Mouse (Mus musculus): Measurements from ENCODE around the gene BB287469. TPM values are rescaled to one million over a fixed set of nuclear protein-coding genes. Genes with fewer than 3 reads are reported as not detected.
"Not testable (repeated sequence)": the region's sequence is repeated elsewhere in the genome, so short reads cannot be mapped to it uniquely, and the experiment has no call there.

BB287469 gene
- polyA plus RNA-seq, 1 experiment from 2014 or later, result not detected

DNA sequence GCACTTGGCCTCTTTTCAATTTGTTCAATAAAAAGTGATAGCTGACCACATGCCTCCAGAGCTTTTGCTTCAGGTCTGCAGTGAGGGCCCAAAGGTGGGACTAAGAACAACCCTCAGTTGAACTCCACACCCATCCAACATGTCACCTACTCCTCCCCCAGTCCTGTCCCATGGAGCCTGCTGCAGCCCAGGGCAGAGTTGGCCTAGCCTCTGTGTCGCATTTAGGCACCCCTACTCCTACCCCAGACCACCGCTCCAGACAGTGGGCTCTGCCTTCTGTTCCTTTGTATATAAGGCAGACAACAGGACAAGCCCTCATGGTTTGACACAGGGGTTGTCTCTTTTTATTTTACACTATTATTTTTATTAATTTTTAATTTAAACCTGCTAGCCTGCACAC lies 47.7 kb downstream of the BB287469 start:
- H3K27ac ChIP-seq (ENCODE audit: low read depth, low read length); H3K4me3 ChIP-seq (ENCODE audit: low read depth, low read length); H3K4me2 ChIP-seq (replicated peaks; ENCODE audit: low read depth, low read length); ATAC-seq (ENCODE audit: low FRiP score); H3K36me3 ChIP-seq (ENCODE audit: control insufficient read depth, insufficient read depth, low read length); H3K9me3 ChIP-seq (ENCODE audit: control insufficient read depth, low read length); H3K27me3 ChIP-seq (ENCODE audit: control insufficient read depth, insufficient read depth, low read length); H3K4me1 ChIP-seq (replicated peaks; ENCODE audit: control insufficient read depth, insufficient read depth, low read length); DNase-seq (ENCODE audit: low spot score); H3K9ac ChIP-seq (ENCODE audit: low read depth, low read length): not testable (repeated sequence)
- 86% methylated on average over 2 of the region's 2 CpGs for WGBS

Other genes starting within 250 kb of the BB287469 start
- gene Oog1, start 213.9 kb upstream of the BB287469 start, polyA plus RNA-seq (2014; fragmentation: Nextera tagmentation; extraction: Ambion mirVana), result not detected in 2 replicates
- not detected in 2 replicates for gene Gm4027, start 197.7 kb upstream of the BB287469 start, polyA plus RNA-seq (2014; fragmentation: Nextera tagmentation; extraction: Ambion mirVana)
- gene Gm16381, start 172.0 kb upstream of the BB287469 start, polyA plus RNA-seq (2014; fragmentation: Nextera tagmentation; extraction: Ambion mirVana), result not detected in 2 replicates
- gene Gm21319, start 40.8 kb upstream of the BB287469 start, polyA plus RNA-seq (2014; fragmentation: Nextera tagmentation; extraction: Ambion mirVana), result not detected in 2 replicates
- gene Gm21936, start 21.1 kb upstream of the BB287469 start, polyA plus RNA-seq (2014; fragmentation: Nextera tagmentation; extraction: Ambion mirVana), result not detected in 2 replicates
- gene Gm2001, start 25.8 kb downstream of the BB287469 start, polyA plus RNA-seq (2014; fragmentation: Nextera tagmentation; extraction: Ambion mirVana), result not detected in 2 replicates
- gene Gm2016, start 57.5 kb downstream of the BB287469 start, polyA plus RNA-seq (2014; fragmentation: Nextera tagmentation; extraction: Ambion mirVana), result not detected in 2 replicates
- not detected in 2 replicates for gene Gm2022, start 78.8 kb downstream of the BB287469 start, polyA plus RNA-seq (2014; fragmentation: Nextera tagmentation; extraction: Ambion mirVana)
- not detected in 2 replicates for gene Gm2035, start 103.3 kb downstream of the BB287469 start, polyA plus RNA-seq (2014; fragmentation: Nextera tagmentation; extraction: Ambion mirVana)
- not detected in 2 replicates for gene Gm2042, start 137.5 kb downstream of the BB287469 start, polyA plus RNA-seq (2014; fragmentation: Nextera tagmentation; extraction: Ambion mirVana)
- not detected in 2 replicates for gene Gm2075, start 195.3 kb downstream of the BB287469 start, polyA plus RNA-seq (2014; fragmentation: Nextera tagmentation; extraction: Ambion mirVana)
- not detected in 2 replicates for gene Gm6803, start 202.2 kb downstream of the BB287469 start, polyA plus RNA-seq (2014; fragmentation: Nextera tagmentation; extraction: Ambion mirVana)
- gene Gm2056, start 210.4 kb downstream of the BB287469 start, polyA plus RNA-seq (2014; fragmentation: Nextera tagmentation; extraction: Ambion mirVana), result not detected in 2 replicates

Data from hindbrain, embryonic 11.5 days (tissue).